Mouse (Mus musculus) gonadal fat pad, adult 2 months (tissue): ENCODE results near the gene Irs2. TPM values are rescaled to one million over a fixed set of nuclear protein-coding genes. Genes with fewer than 3 reads are reported as not detected.

Source experiments
- DNase-seq: peaks from one replicate; pipeline ENCODE4 v3.0.0-alpha.2; 2012; ENCODE audit warnings: low read depth
- polyA plus RNA-seq: library from polyadenylated mRNA; depleted of rRNA; stranded (reverse); fragments of >200 nt; gene quantifications from 2 replicates; pipeline ENCODE4 v1.2.3, GENCODE M21; 2012

Irs2 gene
- polyA plus RNA-seq, 1 experiment: 12.9 TPM

GRCm38 (mm10) chr8:10986638-10987037, 21.6 kb downstream of the Irs2 start:
- DNase-seq: no peak

DNA sequence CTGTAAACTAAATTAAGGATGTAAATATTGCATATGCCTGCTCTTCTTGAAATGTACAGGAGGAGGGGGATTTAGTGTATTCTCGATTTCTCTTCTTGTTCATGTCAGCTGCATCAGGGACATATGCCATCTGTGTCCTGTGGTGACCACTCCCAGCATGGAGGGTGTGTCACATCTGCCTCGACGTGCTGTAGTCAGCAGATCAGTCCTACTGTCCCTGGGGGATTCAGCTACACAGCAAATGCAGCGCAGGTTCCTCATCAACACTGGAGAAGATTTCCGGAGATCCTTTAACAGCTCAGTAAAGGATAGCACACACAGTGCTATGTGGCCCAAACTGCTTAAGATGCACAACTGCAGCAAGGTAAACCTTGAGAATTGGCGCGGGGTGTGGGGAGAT, 23.2 kb downstream of the Irs2 start:
- DNase-seq: no peak

- DNase-seq: no peak
Measured at GRCm38 (mm10) chr8:10980876-10981275, 27.4 kb downstream of the Irs2 start.

GRCm38 (mm10) chr8:10979916-10980315, 28.3 kb downstream of the Irs2 start:
- DNase-seq: no peak

- no peak for DNase-seq
Measured at GRCm38 (mm10) chr8:10979196-10979794, 29.0 kb downstream of the Irs2 start.

- no peak for DNase-seq
Measured at GRCm38 (mm10) chr8:10978377-10978776, 29.9 kb downstream of the Irs2 start.

DNA sequence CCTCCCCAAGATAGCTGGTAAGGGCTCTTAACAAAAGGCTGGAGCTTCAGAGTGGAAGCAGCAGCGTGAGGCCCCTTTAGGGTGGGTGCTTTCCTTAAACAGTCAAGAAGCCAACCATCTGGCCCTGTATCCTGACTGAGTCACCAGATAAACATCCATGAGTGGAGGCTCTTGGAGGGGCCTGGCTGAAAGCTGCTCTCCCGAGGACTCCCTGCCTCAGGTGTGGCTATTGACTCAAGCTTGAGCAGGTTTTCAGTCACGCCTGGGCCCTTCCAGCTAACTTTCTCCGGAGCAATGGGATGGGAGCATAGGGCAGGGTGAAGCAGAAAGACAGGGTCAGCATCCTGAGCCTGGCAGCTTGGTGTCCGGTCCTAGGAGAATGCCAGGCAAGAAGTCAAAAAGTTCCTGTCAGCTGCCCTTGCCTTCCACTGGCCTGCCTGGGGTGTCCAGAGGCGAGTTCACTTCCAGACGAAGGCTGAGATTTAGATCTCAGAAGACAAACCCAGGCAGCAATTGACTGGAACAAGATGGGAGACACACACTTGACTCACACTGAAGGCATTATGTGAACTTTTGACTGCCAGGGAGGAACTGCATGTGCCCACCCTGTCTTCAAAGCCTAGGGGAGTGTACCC, 30.4 kb downstream of the Irs2 start:
- DNase-seq: no peak

DNA sequence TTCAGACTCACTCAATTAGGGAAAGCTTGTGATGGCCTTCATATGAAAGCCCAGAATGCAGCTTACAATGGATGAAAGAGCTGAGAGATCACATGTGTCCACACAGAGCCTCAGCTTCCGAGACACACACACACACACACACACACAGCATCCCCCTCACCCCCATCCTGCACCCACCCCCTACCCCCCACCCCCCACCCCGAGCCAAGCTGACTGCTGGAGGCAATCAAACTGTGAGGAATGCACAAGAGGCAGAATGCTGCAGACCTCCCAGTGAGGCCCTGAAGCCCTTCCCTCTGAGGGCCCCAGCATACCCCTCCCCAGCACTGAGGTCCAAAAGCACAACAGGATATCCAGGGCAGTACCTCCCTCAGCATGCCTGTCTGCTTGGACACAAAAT, 33.6 kb downstream of the Irs2 start:
- DNase-seq: no peak

DNA sequence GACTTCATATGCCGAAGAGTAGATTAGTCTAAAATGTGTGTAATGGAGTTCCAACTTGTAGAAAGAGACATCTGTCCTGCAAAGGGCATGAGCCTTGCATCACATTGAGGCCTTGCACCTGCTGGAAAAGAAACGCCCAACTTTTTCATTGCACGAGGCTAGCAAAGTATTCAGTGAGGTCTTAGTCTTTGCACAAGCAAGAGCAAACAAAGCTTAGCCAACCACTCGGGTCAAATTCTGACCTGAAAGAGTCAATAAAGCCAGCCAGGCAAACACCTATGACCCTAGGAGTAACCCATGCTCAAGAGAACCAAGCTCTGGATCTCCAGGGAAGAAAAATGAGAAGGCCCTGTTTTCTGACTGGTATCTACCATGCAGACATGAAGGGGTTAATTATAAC, 34.1 kb downstream of the Irs2 start:
- no peak for DNase-seq

- DNase-seq: no peak
Measured at GRCm38 (mm10) chr8:10972851-10973452, 35.3 kb downstream of the Irs2 start.

DNA sequence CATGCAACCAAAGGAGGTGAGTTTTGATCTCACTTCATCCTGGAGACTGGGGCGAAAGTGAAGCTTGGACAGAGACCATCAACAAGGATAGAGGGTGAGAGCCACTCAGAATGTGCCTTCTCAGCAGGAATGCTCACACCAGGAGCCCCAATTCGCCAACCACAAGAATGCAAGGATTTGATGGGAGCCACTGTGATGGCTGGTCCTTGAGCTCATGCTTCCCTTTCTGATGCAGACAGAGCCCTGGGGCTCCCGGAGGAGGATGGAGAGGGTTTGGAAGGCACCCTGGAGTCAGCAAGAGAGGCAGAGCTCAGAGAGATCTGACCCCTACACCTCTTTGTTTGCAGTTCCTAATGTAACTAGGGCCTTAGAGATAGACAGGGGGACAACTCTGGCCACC, 36.3 kb downstream of the Irs2 start:
- no peak for DNase-seq

DNA sequence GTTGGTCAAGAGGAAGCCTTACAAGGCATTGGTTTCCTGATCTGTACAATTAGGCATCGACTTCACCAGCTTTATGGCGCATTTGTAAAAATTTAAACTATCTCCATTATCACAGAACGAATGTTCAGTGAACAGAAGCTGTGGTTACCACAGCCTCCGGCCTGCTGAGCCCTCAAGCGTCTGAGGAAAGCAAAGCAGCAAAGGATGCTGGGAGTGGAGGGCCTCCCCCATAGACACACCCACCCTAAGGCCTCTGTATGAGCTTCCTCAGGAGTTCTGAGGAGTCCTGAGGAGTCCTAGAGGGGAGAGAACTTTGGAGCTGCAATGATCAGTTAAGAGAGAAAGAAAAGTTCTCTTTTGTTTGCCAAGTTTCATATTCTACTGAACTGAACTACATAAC, 36.7 kb downstream of the Irs2 start:
- DNase-seq: no peak

GRCm38 (mm10) chr8:10970496-10971456, 37.5 kb downstream of the Irs2 start:
- DNase-seq: no peak

DNA sequence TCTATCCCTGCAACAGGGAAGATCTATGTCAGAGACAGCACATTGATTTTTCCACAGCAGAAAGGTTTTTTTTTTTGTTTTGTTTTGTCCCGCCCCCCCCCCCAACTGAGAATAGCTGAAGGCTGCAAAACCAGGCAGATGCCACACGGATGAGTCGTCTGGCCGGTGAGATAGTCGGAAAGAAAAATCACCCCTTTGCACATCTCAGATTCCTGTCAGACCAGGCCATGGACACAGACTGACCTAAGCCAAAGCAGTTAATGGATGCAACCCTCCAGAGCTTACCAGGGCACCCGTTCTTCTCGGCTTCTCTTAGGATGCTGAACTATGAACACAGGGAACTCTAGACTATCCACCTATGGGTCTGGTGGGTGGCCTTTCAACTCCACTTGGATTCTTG, 39.6 kb downstream of the Irs2 start:
- DNase-seq: no peak

DNA sequence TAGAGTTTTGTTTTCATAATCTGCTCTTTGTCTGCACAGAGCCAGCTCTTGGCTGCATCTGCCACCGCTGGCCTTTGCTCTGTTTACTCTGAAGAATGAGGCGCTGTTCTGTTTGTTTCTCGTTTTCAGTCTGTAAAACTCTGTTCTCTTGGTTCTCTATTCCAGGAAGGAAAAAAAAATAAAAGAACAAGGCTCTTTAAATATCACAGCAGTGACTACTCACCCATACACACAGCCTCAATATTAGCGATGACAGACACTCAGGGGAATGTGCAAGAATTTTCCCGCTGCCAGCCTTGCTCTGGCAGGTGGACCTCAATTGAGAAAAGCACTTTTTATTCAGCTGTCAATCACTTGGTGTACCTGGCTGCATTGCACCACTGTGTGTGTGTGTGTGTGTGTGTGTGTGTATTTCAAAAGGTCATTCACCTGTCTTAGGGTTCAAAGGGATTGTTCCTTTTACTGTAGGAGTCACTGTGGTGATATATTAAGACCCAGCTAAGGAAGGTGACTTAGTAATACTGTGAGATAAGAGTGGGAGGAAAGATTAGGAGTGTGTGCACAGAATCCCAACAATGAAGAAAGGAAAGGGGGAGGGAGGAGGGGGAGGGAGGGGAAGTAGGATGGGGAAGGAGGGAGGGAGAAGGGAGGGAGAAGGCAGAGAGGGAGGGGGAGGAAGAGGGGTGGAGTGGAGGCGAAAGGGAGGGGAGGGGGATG, 42.7 kb downstream of the Irs2 start:
- DNase-seq: no peak

DNA sequence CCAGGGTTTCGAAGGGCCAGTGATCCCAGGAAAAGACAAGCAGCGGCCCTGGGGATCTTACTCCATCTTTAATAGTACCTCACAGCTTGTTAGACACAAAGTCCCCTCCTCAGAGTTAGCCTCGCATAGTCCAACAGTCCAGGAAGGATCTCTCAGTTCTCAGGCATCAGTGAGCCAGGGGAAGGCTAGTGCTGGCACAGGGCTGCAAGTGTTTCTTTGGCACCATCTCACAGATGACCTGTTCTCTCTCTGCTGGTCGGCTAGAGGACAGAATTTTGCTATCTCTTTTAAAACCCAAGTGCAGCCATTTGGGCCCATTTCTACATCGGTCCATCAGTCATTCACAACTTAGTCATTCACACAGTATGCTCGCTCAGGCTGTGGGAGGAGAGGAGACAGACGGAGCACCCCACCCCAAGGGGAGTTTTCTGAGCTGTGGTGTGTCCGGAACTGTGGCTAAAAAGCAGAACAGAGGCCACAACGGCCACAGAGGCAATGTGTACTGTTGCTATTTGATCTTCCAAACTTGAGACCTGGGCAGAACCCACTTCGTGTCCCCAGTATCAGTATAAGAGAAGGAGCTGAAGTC, 43.7 kb downstream of the Irs2 start:
- DNase-seq: no peak

- DNase-seq: no peak
Measured at GRCm38 (mm10) chr8:10961989-10962388, 46.3 kb downstream of the Irs2 start.

GRCm38 (mm10) chr8:10960277-10960819, 47.9 kb downstream of the Irs2 start:
- DNase-seq: no peak

GRCm38 (mm10) chr8:10957292-10957955, 50.8 kb downstream of the Irs2 start:
- no peak for DNase-seq

GRCm38 (mm10) chr8:10953346-10954053, 54.8 kb downstream of the Irs2 start:
- DNase-seq: no peak
